Mouse (Mus musculus) right cerebral cortex, adult 18-20 months (tissue): ENCODE measurements around the gene Inpp5b.

ENCODE experiments used
- DNase-seq: peaks from one replicate; pipeline ENCODE4 v3.0.0; 2022; ENCODE audit warnings: mixed read lengths

Gene Inpp5b

DNA sequence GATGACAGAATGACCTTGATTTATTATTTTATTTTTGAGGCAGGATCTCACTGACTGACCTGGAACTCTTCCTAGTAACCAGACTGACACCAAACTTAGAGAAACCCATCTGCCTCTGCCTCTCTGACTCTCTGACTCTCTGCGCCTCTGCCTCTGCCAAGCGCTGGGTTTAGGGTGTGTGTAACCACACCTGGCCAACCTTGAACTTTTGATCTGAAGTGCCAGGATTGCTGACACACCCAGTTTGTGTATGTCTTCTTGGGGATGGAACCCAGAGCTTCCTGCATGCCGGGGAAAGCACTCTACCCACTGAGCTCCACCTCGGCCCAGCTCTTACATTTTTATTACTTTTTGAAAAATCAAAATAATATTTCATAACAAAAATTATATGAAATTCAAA lies 77.2 kb downstream of the Inpp5b start:
- no peak for DNase-seq

GRCm38 (mm10) chr4:124824967-124825366 lies 83.3 kb downstream of the Inpp5b start:
- DNase-seq = no peak

DNA sequence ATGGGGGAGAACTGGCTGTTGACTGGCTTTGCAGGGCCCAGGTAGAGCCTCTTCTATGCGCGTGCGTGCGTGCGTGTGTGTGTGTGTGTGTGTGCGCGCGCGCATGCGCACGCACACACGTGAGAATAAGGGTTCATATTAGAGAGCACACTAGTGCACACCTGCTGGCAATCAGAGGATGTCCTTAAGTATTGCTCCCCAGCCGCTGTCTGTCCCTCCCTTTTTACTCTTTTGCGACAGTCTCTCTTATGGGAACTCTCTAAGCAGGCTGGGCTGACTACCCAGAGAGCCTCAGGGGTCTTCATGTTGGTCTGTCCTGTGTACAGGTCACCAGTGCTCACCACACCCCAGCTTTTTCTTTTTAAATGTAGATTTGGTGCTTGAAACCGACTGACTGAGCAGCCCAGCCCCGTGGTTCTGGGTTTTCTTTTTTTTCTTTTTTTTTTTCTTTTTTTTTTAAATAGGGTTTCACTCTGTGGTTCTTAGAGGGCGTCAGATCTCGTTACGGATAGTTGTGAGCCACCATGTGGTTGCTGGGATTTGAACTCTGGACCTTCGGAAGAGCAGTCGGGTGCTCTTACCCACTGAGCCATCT lies 83.8 kb downstream of the Inpp5b start:
- DNase-seq = no peak

GRCm38 (mm10) chr4:124829671-124830070 lies 88.0 kb downstream of the Inpp5b start:
- no peak for DNase-seq

GRCm38 (mm10) chr4:124832796-124833195 lies 91.1 kb downstream of the Inpp5b start:
- no peak for DNase-seq

GRCm38 (mm10) chr4:124838035-124838700 lies 96.5 kb downstream of the Inpp5b start:
- DNase-seq = no peak

DNA sequence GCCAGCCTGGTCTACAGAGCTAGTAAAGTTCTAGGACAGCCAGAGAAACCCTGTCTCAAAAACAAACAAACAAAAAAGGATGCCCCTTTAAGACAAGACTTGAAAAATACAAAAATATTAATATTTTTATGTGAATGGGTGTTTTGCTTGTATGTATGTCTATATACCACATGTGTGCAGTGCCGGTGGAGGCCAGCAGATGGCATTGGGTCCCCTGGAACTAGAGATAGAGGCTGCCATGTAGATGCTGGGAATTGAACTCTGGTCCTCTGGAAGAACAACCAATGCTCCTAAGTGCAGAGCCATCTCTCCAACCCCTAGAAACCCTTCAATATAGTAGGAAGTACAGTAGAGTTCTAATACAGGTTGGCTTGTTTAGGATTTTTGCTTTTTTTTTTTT lies 99.3 kb downstream of the Inpp5b start:
- DNase-seq = no peak

DNA sequence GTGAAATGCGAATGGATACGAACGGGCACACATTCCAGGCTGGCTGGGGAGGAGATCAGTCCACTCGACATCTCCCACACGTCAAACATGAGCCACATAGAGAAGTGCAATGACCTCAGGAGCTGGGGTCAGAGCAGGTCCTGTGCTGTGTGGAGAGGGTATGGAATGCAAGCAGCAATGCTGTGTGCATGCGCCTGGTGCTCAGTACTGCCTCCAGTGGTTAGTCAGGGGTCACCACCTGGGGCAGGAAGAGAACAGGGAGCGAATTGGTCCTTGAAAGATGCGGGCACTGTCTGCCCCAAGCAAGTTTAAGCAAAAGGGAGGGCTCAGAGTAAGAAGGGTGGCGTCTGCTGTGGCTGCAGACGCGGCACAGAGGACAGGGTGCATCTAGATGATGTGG lies 101.8 kb downstream of the Inpp5b start:
- no peak for DNase-seq

GRCm38 (mm10) chr4:124847573-124847972 lies 105.9 kb downstream of the Inpp5b start:
- DNase-seq = peak; percentile 79

DNA sequence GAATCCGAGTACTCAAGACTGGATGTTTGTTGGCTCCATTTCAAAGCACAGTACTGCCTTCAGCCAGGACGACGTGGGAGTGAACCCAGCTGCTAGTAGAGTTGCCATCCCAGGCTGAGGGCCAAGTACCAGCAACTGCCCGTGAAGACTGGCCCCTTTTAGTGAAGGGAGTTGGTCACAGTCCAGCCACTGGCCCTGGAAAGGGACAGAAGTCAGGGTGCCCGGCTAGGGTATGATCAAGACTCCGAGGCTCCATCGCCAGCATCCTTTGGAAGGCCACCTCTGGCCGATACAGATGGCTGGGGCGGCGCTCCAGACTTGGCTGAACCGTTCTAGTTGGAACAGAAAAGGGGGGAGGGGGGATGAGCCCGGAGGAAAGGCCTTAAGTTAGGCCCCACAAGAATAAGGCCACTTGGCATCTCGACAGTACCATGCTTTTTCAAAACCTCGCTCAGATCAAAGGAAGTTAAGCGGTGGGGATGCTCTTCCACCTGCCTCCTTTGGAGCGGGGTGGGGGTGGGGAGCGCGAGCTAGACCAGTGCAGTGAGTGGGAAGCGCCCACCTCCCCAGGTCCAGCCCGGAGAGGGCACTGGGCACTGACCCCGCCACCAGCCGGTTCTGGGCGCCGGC lies 108.1 kb downstream of the Inpp5b start:
- DNase-seq = peak; percentile 86

GRCm38 (mm10) chr4:124850261-124850913 lies 108.7 kb downstream of the Inpp5b start, which contains the start of gene Yrdc:
Gene Yrdc, plus strand, starts transcription at chr4:124850679.
- peak; percentile 95 for DNase-seq
